Mouse (Mus musculus): ENCODE measurements around the gene Os9.

- no peak for TF ChIP-seq CTCF (conservative IDR thresholded peaks at IDR 0.05; ENCODE audit: low read length)
- TF ChIP-seq POU5F1 (IDR thresholded peaks at IDR 0.05; ENCODE audit: borderline replicate concordance, low read length): no peak
- no peak for TF ChIP-seq NANOG (IDR thresholded peaks at IDR 0.05; ENCODE audit: borderline replicate concordance, low read length)
Observed at GRCm38 (mm10) chr10:127081996-127082620, 38.8 kb downstream of the Os9 start.
